Mouse (Mus musculus) adrenal gland, adult 8-10 months (tissue): Measurements from ENCODE around the gene Neurog1. TPM values are rescaled to one million over a fixed set of nuclear protein-coding genes. Genes with fewer than 3 reads are reported as not detected.

Source experiments
- DNase-seq: peaks from one replicate; pipeline ENCODE4 v3.0.0; 2022
- total RNA-seq, 4 experiments: library from RNA; stranded (reverse); gene quantifications; 2 replicates each; pipeline ENCODE4 v1.2.4; 2022

Gene Neurog1
- total RNA-seq, 4 experiments from 2014 or later: not detected

- no peak for DNase-seq
These were observed 6.4 kb upstream of the Neurog1 start for GRCm38 (mm10) chr13:56258196-56259020.

- no peak for DNase-seq
These were observed 5.6 kb upstream of the Neurog1 start for GRCm38 (mm10) chr13:56257469-56258153.

- no peak for DNase-seq
These were observed 4.8 kb upstream of the Neurog1 start for GRCm38 (mm10) chr13:56256716-56257299.

GRCm38 (mm10) chr13:56253379-56253778 is 1.4 kb upstream of the Neurog1 start:
- DNase-seq: no peak

GRCm38 (mm10) chr13:56252783-56253182 is 820 bp upstream of the Neurog1 start:
- DNase-seq: no peak

- DNase-seq: no peak
These were observed 613 bp downstream of the Neurog1 start for GRCm38 (mm10) chr13:56251176-56251923.

GRCm38 (mm10) chr13:56250551-56251161 is 1.3 kb downstream of the Neurog1 start:
- DNase-seq: no peak

- DNase-seq: no peak
These were observed 2.2 kb downstream of the Neurog1 start for GRCm38 (mm10) chr13:56249593-56250341.

GRCm38 (mm10) chr13:56243104-56243503 is 8.9 kb downstream of the Neurog1 start:
- no peak for DNase-seq

- DNase-seq: no peak
These were observed 11.8 kb downstream of the Neurog1 start for GRCm38 (mm10) chr13:56240012-56240770.

GRCm38 (mm10) chr13:56237905-56238304 is 14.1 kb downstream of the Neurog1 start:
- no peak for DNase-seq

- DNase-seq: no peak
These were observed 15.8 kb downstream of the Neurog1 start for GRCm38 (mm10) chr13:56236194-56236593.

- DNase-seq: no peak
These were observed 23.2 kb downstream of the Neurog1 start for GRCm38 (mm10) chr13:56228790-56229189.

GRCm38 (mm10) chr13:56226175-56226954 is 25.6 kb downstream of the Neurog1 start:
- DNase-seq: no peak

- no peak for DNase-seq
These were observed 28.3 kb downstream of the Neurog1 start for GRCm38 (mm10) chr13:56223625-56224024.

- DNase-seq: no peak
These were observed 29.1 kb downstream of the Neurog1 start for GRCm38 (mm10) chr13:56222849-56223246.

- no peak for DNase-seq
These were observed 29.7 kb downstream of the Neurog1 start for GRCm38 (mm10) chr13:56221995-56222848.

GRCm38 (mm10) chr13:56221129-56221910 is 30.6 kb downstream of the Neurog1 start:
- no peak for DNase-seq
